Mouse (Mus musculus) neural tube, embryonic 14.5 days (tissue): ENCODE data around the gene Pnpla2. TPM values are rescaled to one million over a fixed set of nuclear protein-coding genes. Genes with fewer than 3 reads are reported as not detected.

ENCODE experiments used
- ATAC-seq: fragments of 200-750 bp; cut with Nextera tagmentation; 2 replicates; pipeline ENCODE4 v1.8.0; 2017; ENCODE audit warnings: low read depth, mild to moderate bottlenecking, moderate TSS enrichment, moderate library complexity
- H3K27ac ChIP-seq: fragments of 300-500 bp; sonication (generic); 2 replicates; pipeline ENCODE4 v1.5.1; 2014; ENCODE audit warnings: low read depth, mild to moderate bottlenecking, control low read depth, low read length, moderate library complexity, mixed read lengths
- H3K27me3 ChIP-seq: fragments of 300-500 bp; sonication (generic); 2 replicates; pipeline ENCODE4 v1.6.1; 2014; ENCODE audit warnings: low read length; ENCODE audit not compliant: control insufficient read depth, insufficient read depth
- H3K36me3 ChIP-seq: fragments of 300-500 bp; sonication (generic); 2 replicates; pipeline ENCODE4 v1.6.1; 2014; ENCODE audit warnings: low read length, mixed read lengths; ENCODE audit not compliant: control insufficient read depth, insufficient read depth
- H3K4me1 ChIP-seq: fragments of 300-500 bp; sonication (generic); 2 replicates; pipeline ENCODE4 v1.6.1; 2014; ENCODE audit warnings: low read length; ENCODE audit not compliant: control insufficient read depth, insufficient read depth
- H3K4me2 ChIP-seq: fragments of 300-500 bp; sonication (generic); 2 replicates; pipeline ENCODE4 v1.6.1; 2014; ENCODE audit warnings: mild to moderate bottlenecking, low read depth, low read length, control low read depth
- H3K4me3 ChIP-seq: fragments of 300-500 bp; sonication (generic); 2 replicates; pipeline ENCODE4 v1.5.1; 2014; ENCODE audit warnings: low read depth, low read length, control low read depth, mixed read lengths
- H3K9ac ChIP-seq: fragments of 300-500 bp; sonication (generic); replicated peaks from 2 replicates; pipeline ENCODE4 v1.6.1; 2014; ENCODE audit warnings: low read depth, mild to moderate bottlenecking, control low read depth, low read length, mixed read lengths
- H3K9me3 ChIP-seq: fragments of 300-500 bp; sonication (generic); 2 replicates; pipeline ENCODE4 v1.6.1; 2016; ENCODE audit warnings: low read length; ENCODE audit not compliant: control insufficient read depth
- WGBS: fragments of 180-500 bp; shearing (Covaris S2); extraction: QIAGEN DNeasy Blood & Tissue Kit; methylation state at CpG from one replicate; pipeline ENCODE4 v1.1.7; 2014; 5-methylcytosine and 5-hydroxymethylcytosine counted together
- polyA plus RNA-seq: library from polyadenylated mRNA; unstranded; fragments of >200 nt; fragmentation: Nextera tagmentation; extraction: Ambion mirVana; gene quantifications from 2 replicates; pipeline ENCODE4 v1.2.1, GENCODE M21; 2014

Pnpla2 gene
- polyA plus RNA-seq, 1 experiment from 2014 or later, result 14.0 TPM

- no peak overlapping the region for H3K9ac ChIP-seq
- no peak overlapping the region for H3K4me3 ChIP-seq
- no peaks in the 10 kb centered on the region for H3K9me3 ChIP-seq
- H3K4me1 ChIP-seq, result no peaks in the 10 kb centered on the region
- ATAC-seq, result no peak
- no peak overlapping the region for H3K4me2 ChIP-seq
- H3K36me3 ChIP-seq, result peaks cover 15% of the 10 kb centered on the region
- WGBS, result 83% methylated on average over 2 of the region's 2 CpGs
- no peak overlapping the region for H3K27ac ChIP-seq
- H3K27me3 ChIP-seq, result no peaks in the 10 kb centered on the region
Observed at GRCm38 (mm10) chr7:141506278-141506677, 51.3 kb downstream of the Pnpla2 start.

- Histone ChIP-seq H3K27me3 (no peaks in the 10 kb centered on the region), H3K36me3 (peaks cover 4% of the 10 kb centered on the region; the same call in 1 of the 2 replicates), H3K4me1 (no peaks in the 10 kb centered on the region), H3K9ac (no peak overlapping the region), H3K4me2 (no peak overlapping the region), H3K9me3 (no peaks in the 10 kb centered on the region), H3K27ac (no peak overlapping the region), H3K4me3 (no peak overlapping the region)
- no peak for ATAC-seq
Observed at GRCm38 (mm10) chr7:141508160-141508559, 53.2 kb downstream of the Pnpla2 start.

GRCm38 (mm10) chr7:141510196-141510595, 55.2 kb downstream of the Pnpla2 start:
- no peak overlapping the region for H3K27ac ChIP-seq
- no peak overlapping the region for H3K4me3 ChIP-seq
- no peaks in the 10 kb centered on the region for H3K4me1 ChIP-seq
- H3K4me2 ChIP-seq, result no peak overlapping the region
- H3K36me3 ChIP-seq, result peaks cover 4% of the 10 kb centered on the region; the same call in 1 of the 2 replicates
- 96% methylated on average over 5 of the region's 5 CpGs for WGBS
- no peak overlapping the region for H3K9ac ChIP-seq
- H3K9me3 ChIP-seq, result no peaks in the 10 kb centered on the region
- no peak for ATAC-seq
- H3K27me3 ChIP-seq, result no peaks in the 10 kb centered on the region

Other genes starting within 250 kb of the Pnpla2 start
- gene Lmntd2, start 241.1 kb upstream of the Pnpla2 start, polyA plus RNA-seq, result 0.21 and 0.45 TPM in 2 replicates
- gene Rassf7, start 239.3 kb upstream of the Pnpla2 start, polyA plus RNA-seq, result 24.8 and 25.3 TPM in 2 replicates
- 59.5 and 72.3 TPM in 2 replicates for gene Phrf1, start 226.4 kb upstream of the Pnpla2 start, polyA plus RNA-seq
- gene Irf7, start 188.7 kb upstream of the Pnpla2 start, polyA plus RNA-seq, result 0.57 and 0.66 TPM in 2 replicates
- not detected in 2 replicates for gene Cdhr5, start 178.4 kb upstream of the Pnpla2 start, polyA plus RNA-seq
- 3.9 and 4.2 TPM in 2 replicates for gene Sct, start 176.1 kb upstream of the Pnpla2 start, polyA plus RNA-seq
- gene Drd4, start 163.2 kb upstream of the Pnpla2 start, polyA plus RNA-seq, result 0.73 and 0.90 TPM in 2 replicates
- gene Deaf1, start 127.5 kb upstream of the Pnpla2 start, polyA plus RNA-seq, result 186 and 228 TPM in 2 replicates
- gene Tmem80, start 127.5 kb upstream of the Pnpla2 start, polyA plus RNA-seq, result 36.7 and 40.2 TPM in 2 replicates
- gene Eps8l2, start 116.3 kb upstream of the Pnpla2 start, polyA plus RNA-seq, result 0.33 and 0.51 TPM in 2 replicates
- gene Taldo1, start 63.0 kb upstream of the Pnpla2 start, polyA plus RNA-seq, result 265 and 311 TPM in 2 replicates
- gene Gatd1, start 41.1 kb upstream of the Pnpla2 start, polyA plus RNA-seq, result 42.7 and 44.8 TPM in 2 replicates
- 51.6 and 70.7 TPM in 2 replicates for gene Cend1, start 25.7 kb upstream of the Pnpla2 start, polyA plus RNA-seq
- 66.9 and 80.4 TPM in 2 replicates for gene Slc25a22, start 17.3 kb upstream of the Pnpla2 start, polyA plus RNA-seq
- gene Pidd1, start 11.2 kb upstream of the Pnpla2 start, polyA plus RNA-seq, result 2.0 and 2.5 TPM in 2 replicates
- 654 and 691 TPM in 2 replicates for gene Rplp2, start 7.8 kb upstream of the Pnpla2 start, polyA plus RNA-seq
- 3.6 and 6.6 TPM in 2 replicates for gene Cracr2b, start 5.9 kb downstream of the Pnpla2 start, polyA plus RNA-seq
- 43.3 and 49.6 TPM in 2 replicates for gene Cd151, start 12.2 kb downstream of the Pnpla2 start, polyA plus RNA-seq
- 74.0 and 87.3 TPM in 2 replicates for gene Polr2l, start 19.9 kb downstream of the Pnpla2 start, polyA plus RNA-seq
- gene Tspan4, start 20.0 kb downstream of the Pnpla2 start, polyA plus RNA-seq, result 55.7 and 63.3 TPM in 2 replicates
- 46.0 and 52.4 TPM in 2 replicates for gene Chid1, start 84.7 kb downstream of the Pnpla2 start, polyA plus RNA-seq
- gene Ap2a2, start 107.0 kb downstream of the Pnpla2 start, polyA plus RNA-seq, result 98.5 and 125 TPM in 2 replicates
- gene Muc6, start 200.1 kb downstream of the Pnpla2 start, polyA plus RNA-seq, result 0.27 and 0.29 TPM in 2 replicates
- 0.45 and 0.86 TPM in 2 replicates for gene Muc2, start 235.1 kb downstream of the Pnpla2 start, polyA plus RNA-seq